Mouse (Mus musculus) left cerebral cortex, postnatal 4 days (tissue): ENCODE data around the gene Habp2. TPM values are rescaled to one million over a fixed set of nuclear protein-coding genes. Genes with fewer than 3 reads are reported as not detected.
A peak's percentile ranks its signal among the peaks of the same experiment; 100 is the strongest.
"Not testable (repeated sequence)": the region's sequence is repeated elsewhere in the genome, so short reads cannot be mapped to it uniquely, and the experiment has no call there.

ENCODE experiments used
- DNase-seq: peaks from one replicate; pipeline ENCODE4 v3.0.0-alpha.2; 2022
- intact Hi-C: fragments of 180-260 bp; cut with DNase I; formaldehyde crosslinking; loops from one replicate; pipeline ENCODE4 v1.15.1; 2025
- total RNA-seq, 2 experiments: library from RNA; stranded (reverse); gene quantifications; 2 replicates each; pipeline ENCODE4 v1.2.3; 2021

Habp2 gene
- total RNA-seq, 2 experiments from 2014 or later = not detected

- DNase-seq = peak; percentile 69
- intact Hi-C loops = no loop called here
Observed at GRCm38 (mm10) chr19:56356480-56357373, 69.8 kb downstream of the Habp2 start.

GRCm38 (mm10) chr19:56357374-56357708 is 70.4 kb downstream of the Habp2 start:
- intact Hi-C loops, DNase-seq: not testable (repeated sequence)

GRCm38 (mm10) chr19:56358890-56359289 is 72.0 kb downstream of the Habp2 start:
- no peak for DNase-seq
- intact Hi-C loops = no loop called here

- no peak for DNase-seq
- intact Hi-C loops = no loop called here
Observed at GRCm38 (mm10) chr19:56363721-56364460, 77.0 kb downstream of the Habp2 start.

- no peak for DNase-seq
- intact Hi-C loops = no loop called here
Observed at GRCm38 (mm10) chr19:56364563-56364962, 77.6 kb downstream of the Habp2 start.

GRCm38 (mm10) chr19:56366168-56366567 is 79.2 kb downstream of the Habp2 start:
- DNase-seq = no peak
- intact Hi-C loops = no loop called here

GRCm38 (mm10) chr19:56366625-56367024 is 79.7 kb downstream of the Habp2 start:
- DNase-seq = no peak
- intact Hi-C loops = no loop called here

GRCm38 (mm10) chr19:56367778-56368177 is 80.8 kb downstream of the Habp2 start:
- DNase-seq = no peak
- intact Hi-C loops = no loop called here

GRCm38 (mm10) chr19:56368912-56369311 is 82.0 kb downstream of the Habp2 start:
- intact Hi-C loops = no loop called here
- DNase-seq = no peak

Other genes with a start within 250 kb of the Habp2 start
- under 1 TPM; 0.44 to 0.54 TPM for gene Nrap, start 102.9 kb downstream of the Habp2 start, total RNA-seq
- gene Casp7, start 110.0 kb downstream of the Habp2 start, total RNA-seq = 10 to 100 TPM; 14.0 to 15.4 TPM
- gene Plekhs1, start 174.5 kb downstream of the Habp2 start, total RNA-seq = under 1 TPM; 0.48 to 0.50 TPM